Mouse (Mus musculus) heart, postnatal 0 days (tissue): ENCODE results near the gene Ccdc121. TPM values are rescaled to one million over a fixed set of nuclear protein-coding genes. Genes with fewer than 3 reads are reported as not detected.
A peak's percentile ranks its signal among the peaks of the same experiment; 100 is the strongest.

ENCODE experiments used
- ATAC-seq: fragments of 200-750 bp; cut with Nextera tagmentation; 2 replicates; pipeline ENCODE4 v1.8.0; 2017; ENCODE audit warnings: low read depth, moderate number of reproducible peaks, moderate library complexity; ENCODE audit not compliant: insufficient read depth
- DNase-seq: peaks from one replicate; pipeline ENCODE4 v3.0.0-alpha.2; 2016; ENCODE audit warnings: low spot score
- H3K27ac ChIP-seq: fragments of 300-500 bp; sonication (generic); 2 replicates; pipeline ENCODE4 v1.5.1; 2014; ENCODE audit warnings: low read depth, mild to moderate bottlenecking
- H3K27me3 ChIP-seq: fragments of 300-500 bp; sonication (generic); 2 replicates; pipeline ENCODE4 v1.6.1; 2014; ENCODE audit warnings: low read length, mixed read lengths; ENCODE audit not compliant: control insufficient read depth, insufficient read depth
- H3K36me3 ChIP-seq: fragments of 300-500 bp; sonication (generic); replicated peaks from 2 replicates; pipeline ENCODE4 v1.6.1; 2014; ENCODE audit warnings: low read length, mixed read lengths; ENCODE audit not compliant: control insufficient read depth, insufficient read depth
- H3K4me1 ChIP-seq: fragments of 300-500 bp; sonication (generic); 2 replicates; pipeline ENCODE4 v1.6.1; 2014; ENCODE audit warnings: antibody characterized with exemption; ENCODE audit not compliant: control insufficient read depth, insufficient read depth
- H3K4me2 ChIP-seq: fragments of 300-500 bp; sonication (generic); 2 replicates; pipeline ENCODE4 v1.6.1; 2014; ENCODE audit warnings: low read depth, mild to moderate bottlenecking, low read length, moderate library complexity
- H3K4me3 ChIP-seq: fragments of 300-500 bp; sonication (generic); 2 replicates; pipeline ENCODE4 v1.5.1; 2014; ENCODE audit warnings: low read depth, low read length
- H3K9ac ChIP-seq: fragments of 300-500 bp; sonication (generic); replicated peaks from 2 replicates; pipeline ENCODE4 v1.6.1; 2014; ENCODE audit warnings: low read depth, low read length, mixed read lengths
- H3K9me3 ChIP-seq: fragments of 300-500 bp; sonication (generic); replicated peaks from 2 replicates; pipeline ENCODE4 v1.6.1; 2016; ENCODE audit warnings: low read length; ENCODE audit not compliant: control insufficient read depth
- CTCF ChIP-seq: IDR thresholded peaks from 2 replicates; pipeline ENCODE4 v1.5.1; 2016; ENCODE audit warnings: antibody characterized with exemption, control low read depth, low read depth
- EP300 ChIP-seq: IDR thresholded peaks from 2 replicates; pipeline ENCODE4 v1.6.1; 2016; ENCODE audit warnings: antibody characterized with exemption, low read depth
- WGBS: fragments of 180-500 bp; shearing (Covaris S2); extraction: QIAGEN DNeasy Blood & Tissue Kit; methylation state at CpG from one replicate; pipeline ENCODE4 v1.1.7; 2014; 5-methylcytosine and 5-hydroxymethylcytosine counted together
- polyA plus RNA-seq: library from polyadenylated mRNA; unstranded; fragments of >200 nt; fragmentation: Nextera tagmentation; extraction: Ambion mirVana; gene quantifications from 2 replicates; pipeline ENCODE4 v1.2.1, GENCODE M21; 2015
- total RNA-seq: library from RNA; depleted of rRNA; stranded (reverse); fragments of >200 nt; gene quantifications from 2 replicates; pipeline ENCODE4 v1.2.3, GENCODE M21; 2014; ENCODE audit warnings: low replicate concordance

Ccdc121 gene
- total and polyA plus RNA-seq, 2 experiments from 2014 or later = 0.16 TPM; not detected in 1

DNA sequence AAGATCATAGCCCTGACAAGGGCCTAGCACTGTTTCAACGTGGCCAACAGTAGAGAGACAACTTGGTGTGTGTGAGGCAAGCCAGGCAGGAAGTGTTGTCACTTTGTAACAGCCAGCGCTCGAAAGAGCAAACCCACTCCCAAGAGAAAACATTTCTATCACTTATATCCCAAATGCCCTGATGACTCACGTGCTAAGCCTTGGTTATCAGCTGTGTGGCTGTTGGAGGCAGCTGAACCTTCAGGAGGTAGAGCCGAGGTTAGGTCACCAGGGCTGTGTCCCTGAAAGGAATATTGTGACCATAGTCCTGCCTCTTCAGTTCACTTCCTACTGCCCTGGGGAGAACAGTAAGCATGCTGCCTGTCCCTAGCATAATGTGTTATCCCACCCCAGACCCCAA, 39.6 kb upstream of the Ccdc121 start:
- Histone ChIP-seq H3K4me2 (no peak overlapping the region), H3K9me3 (no peaks in the 10 kb centered on the region), H3K27ac (no peak overlapping the region), H3K4me3 (no peak overlapping the region), H3K27me3 (0 out of 2 replicates have a peak, but pooled peaks cover 3% of the 10 kb centered on the region), H3K36me3 (no peaks in the 10 kb centered on the region), H3K4me1 (peaks cover 5% of the 10 kb centered on the region; the same call in 1 of the 2 replicates), H3K9ac (no peak overlapping the region)
- no peak for ATAC-seq
- TF ChIP-seq EP300 (no peak), CTCF (no peak)
- WGBS = 25% methylated on average over 5 of the region's 5 CpGs
- DNase-seq = no peak

DNA sequence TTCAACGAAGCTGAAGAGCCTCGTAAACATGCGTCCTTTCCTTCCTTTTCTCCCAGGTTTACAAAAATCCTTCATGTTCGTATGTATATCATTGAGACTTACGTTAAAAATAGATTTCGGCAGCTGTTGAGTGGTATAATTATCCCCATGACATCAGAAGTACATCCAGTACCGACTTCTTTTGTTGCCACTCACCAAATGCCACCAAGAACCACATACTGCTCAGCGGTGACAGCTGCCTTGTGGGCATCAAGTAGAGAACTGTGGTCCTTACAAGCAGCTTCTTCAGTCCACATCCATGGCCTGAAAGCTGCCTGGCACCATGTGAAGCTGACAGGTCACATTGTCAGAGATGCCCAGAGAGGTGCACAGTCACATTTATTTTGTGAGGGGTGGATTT, 38.7 kb upstream of the Ccdc121 start:
- Histone ChIP-seq H3K4me1 (peaks cover 5% of the 10 kb centered on the region; the same call in 1 of the 2 replicates), H3K27ac (no peak overlapping the region), H3K36me3 (no peaks in the 10 kb centered on the region), H3K27me3 (0 out of 2 replicates have a peak, but pooled peaks cover 3% of the 10 kb centered on the region), H3K9ac (no peak overlapping the region), H3K4me3 (no peak overlapping the region), H3K4me2 (no peak overlapping the region), H3K9me3 (no peaks in the 10 kb centered on the region)
- ATAC-seq (no peak), DNase-seq (no peak)
- 70% methylated on average over 8 of the region's 8 CpGs for WGBS
- no peak for TF ChIP-seq EP300
- TF ChIP-seq CTCF = no peak

DNA sequence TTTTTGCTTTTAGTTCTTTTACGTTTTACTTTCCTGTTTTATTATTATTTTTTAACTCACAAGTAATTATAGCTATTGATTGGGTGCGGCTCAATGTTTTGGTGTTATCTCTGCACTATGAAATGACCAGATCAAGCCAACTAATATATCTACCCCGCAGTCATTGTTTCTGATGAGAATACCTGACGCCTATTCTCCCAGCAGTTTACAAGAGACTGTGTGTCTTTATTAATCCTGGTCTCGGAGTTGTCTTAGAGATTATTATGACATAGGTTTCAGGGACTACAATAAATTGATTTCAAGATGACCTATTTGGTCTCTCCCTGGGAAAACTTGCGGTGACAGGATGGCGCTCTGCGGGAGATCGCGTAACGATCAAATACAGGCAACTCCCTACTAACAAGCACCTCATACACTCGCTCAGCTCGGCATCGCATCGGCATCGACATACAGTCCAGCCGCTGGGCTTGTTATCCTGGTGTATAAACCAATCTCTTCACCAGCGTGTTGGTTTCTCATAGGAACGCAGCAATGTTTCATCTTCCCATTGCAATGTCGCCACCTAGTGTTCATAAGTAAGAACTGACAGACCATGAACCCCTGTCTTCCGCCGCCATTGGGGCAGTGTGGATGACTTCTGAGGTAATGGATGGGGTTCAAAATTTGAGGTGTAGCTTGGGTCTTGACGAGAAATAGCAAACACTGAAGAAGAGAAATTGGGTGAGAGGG, 34.0 kb upstream of the Ccdc121 start:
- Histone ChIP-seq H3K4me2 (0 out of 2 replicates have a peak overlapping the region, but pooled peaks have one; percentile 12), H3K27me3 (0 out of 2 replicates have a peak, but pooled peaks cover 3% of the 10 kb centered on the region), H3K27ac (no peak overlapping the region), H3K9me3 (no peaks in the 10 kb centered on the region), H3K4me3 (no peak overlapping the region), H3K9ac (no peak overlapping the region), H3K4me1 (no peaks in the 10 kb centered on the region), H3K36me3 (no peaks in the 10 kb centered on the region)
- TF ChIP-seq CTCF = peak; percentile 96
- no peak for TF ChIP-seq EP300
- peak; percentile 81 for DNase-seq
- WGBS = 29% methylated on average over 23 of the region's 23 CpGs
- no peak; the same call in 1 of the 2 replicates for ATAC-seq

DNA sequence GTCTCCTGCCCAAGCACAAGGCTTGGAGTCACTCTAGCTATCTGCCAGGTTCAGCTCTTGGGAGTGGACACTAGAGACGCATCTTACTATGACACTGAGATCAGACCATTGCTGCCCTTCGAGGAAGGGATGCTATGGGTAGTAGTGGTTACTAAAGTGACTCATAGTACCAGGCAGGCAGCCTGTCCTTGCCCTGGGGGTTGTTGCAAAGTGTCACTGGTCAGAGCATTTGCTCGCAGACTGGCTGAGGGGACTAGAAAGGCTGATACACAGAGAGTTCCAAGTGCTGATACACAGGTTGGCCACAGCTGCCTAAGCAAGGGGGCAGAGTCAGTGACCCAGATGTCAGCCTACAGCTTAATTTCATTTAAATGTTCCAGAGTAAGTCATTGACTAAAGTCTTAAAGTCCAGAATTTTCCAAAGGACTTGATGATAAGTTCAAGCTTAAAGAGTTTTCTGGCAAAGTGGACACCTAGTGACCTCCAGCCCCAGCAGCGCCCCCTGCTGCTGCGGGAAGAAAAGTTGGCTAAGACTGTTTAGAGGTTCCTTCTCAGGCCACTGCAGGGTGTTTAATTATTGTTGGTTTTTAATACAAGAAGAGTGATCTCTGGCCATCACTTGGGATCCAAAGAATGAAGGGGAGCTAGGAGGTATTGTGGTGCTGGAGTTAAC, 32.6 kb upstream of the Ccdc121 start:
- H3K36me3 ChIP-seq = no peaks in the 10 kb centered on the region
- ATAC-seq = no peak
- no peaks in the 10 kb centered on the region for H3K4me1 ChIP-seq
- H3K4me2 ChIP-seq = no peak overlapping the region
- no peak overlapping the region for H3K9ac ChIP-seq
- H3K4me3 ChIP-seq = no peak overlapping the region
- peak; percentile 39 for DNase-seq
- no peak overlapping the region for H3K27ac ChIP-seq
- 72% methylated on average over 5 of the region's 5 CpGs for WGBS
- no peaks in the 10 kb centered on the region for H3K27me3 ChIP-seq
- no peaks in the 10 kb centered on the region for H3K9me3 ChIP-seq
- TF ChIP-seq CTCF (peak; percentile 44), EP300 (no peak)

DNA sequence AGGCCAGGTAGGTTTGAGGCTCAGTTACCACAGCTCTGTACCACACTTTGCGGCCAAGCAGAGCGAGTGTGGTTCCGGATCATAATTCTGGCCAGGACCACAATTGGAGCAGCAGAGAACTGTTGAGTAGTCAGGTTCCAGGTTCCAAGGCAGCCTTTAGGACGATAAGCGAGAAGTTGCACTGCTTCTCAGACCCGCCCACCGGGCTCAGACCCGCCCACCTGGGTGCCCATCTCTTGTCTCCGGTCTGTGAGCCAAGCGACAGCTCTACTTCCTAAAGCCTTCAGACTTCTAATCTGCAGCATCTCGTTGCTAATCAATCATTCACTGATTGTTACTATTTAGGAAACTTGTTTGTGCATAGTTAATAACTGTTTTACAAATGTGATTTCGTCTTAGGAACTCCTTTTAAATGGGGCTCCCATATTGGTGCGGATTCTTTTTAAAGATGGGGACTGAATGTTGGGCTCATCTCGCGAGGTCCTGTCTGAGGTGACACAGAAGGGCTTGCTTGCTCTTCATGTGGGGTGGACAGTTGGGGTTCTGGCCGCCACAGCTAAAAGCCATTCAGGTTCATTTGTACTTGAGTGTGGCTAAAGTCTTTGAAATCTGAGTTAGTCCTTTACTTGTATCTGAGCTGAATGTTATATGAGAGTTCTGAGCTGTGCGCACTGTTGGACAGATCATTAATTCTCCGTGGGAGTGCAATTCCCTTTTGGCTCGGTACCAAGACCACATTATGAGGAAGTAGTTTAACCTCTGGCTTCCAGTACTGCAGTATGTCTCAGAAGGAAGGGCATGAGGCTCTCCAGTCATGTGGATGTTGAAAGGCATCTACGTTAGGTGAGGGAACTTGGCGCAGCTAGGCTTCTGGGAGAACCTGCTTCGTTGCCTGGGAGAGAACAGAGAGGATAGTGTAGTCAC, 28.9 kb upstream of the Ccdc121 start:
- Histone ChIP-seq H3K36me3 (no peaks in the 10 kb centered on the region), H3K4me2 (no peak overlapping the region), H3K4me1 (peaks cover 11% of the 10 kb centered on the region; the same call in 1 of the 2 replicates), H3K27ac (no peak overlapping the region), H3K9me3 (no peaks in the 10 kb centered on the region), H3K27me3 (no peaks in the 10 kb centered on the region), H3K4me3 (no peak overlapping the region), H3K9ac (no peak overlapping the region)
- no peak for ATAC-seq
- 69% methylated on average over 22 of the region's 22 CpGs for WGBS
- no peak for TF ChIP-seq EP300
- TF ChIP-seq CTCF = no peak
- DNase-seq = no peak
